Mouse (Mus musculus) small intestine, adult 2 months (tissue): ENCODE measurements at regions not wholly inside any gene's neighbourhood (a gene's known extent, or its start where the extent isn't known, plus 50 kb on each side); places are given as distances from the start of the nearest gene placed in this dataset.

Experiments used
- CTCF ChIP-seq: fragments of 200-500 bp; IDR thresholded peaks from 2 replicates; pipeline ENCODE4 v1.5.1; 2012; ENCODE audit warnings: low read depth, mild to moderate bottlenecking, control low read depth, inconsistent platforms, low read length, moderate library complexity, mixed read lengths; ENCODE audit not compliant: insufficient replicate concordance, insufficient read length; ENCODE audit errors: extremely low read depth
- POLR2A ChIP-seq: fragments of 200-500 bp; IDR thresholded peaks from 2 replicates; pipeline ENCODE4 v1.6.1; 2012; ENCODE audit warnings: low read depth, mild to moderate bottlenecking, control low read depth, inconsistent platforms, low read length, moderate library complexity

DNA sequence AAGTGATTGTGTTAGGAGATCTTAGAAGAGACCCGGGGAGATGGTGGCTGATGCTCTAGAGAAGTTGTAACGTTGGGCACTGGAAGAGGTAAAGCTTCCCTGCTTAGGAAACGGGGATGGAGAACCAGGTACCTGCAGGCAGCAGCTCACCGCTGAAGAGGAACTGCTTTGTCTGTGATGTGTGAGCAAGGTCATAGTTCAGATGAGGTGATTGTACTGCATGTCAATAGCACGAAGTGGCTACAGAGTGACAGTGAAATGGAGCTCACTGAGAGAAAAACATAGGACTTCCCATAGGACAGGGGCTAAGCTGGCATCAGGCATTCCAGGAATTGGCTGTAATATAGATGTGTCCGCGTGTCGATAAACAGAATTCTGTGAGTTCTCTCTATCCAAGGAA, 205.1 kb upstream of the Tet2 start:
- TF ChIP-seq POLR2A, result no peak
- TF ChIP-seq CTCF, result no peak
